Mouse (Mus musculus): ENCODE measurements around the gene C2cd4b. TPM values are rescaled to one million over a fixed set of nuclear protein-coding genes. Genes with fewer than 3 reads are reported as not detected.

Gene C2cd4b
- polyA plus RNA-seq, 1 experiment, result not detected

DNA sequence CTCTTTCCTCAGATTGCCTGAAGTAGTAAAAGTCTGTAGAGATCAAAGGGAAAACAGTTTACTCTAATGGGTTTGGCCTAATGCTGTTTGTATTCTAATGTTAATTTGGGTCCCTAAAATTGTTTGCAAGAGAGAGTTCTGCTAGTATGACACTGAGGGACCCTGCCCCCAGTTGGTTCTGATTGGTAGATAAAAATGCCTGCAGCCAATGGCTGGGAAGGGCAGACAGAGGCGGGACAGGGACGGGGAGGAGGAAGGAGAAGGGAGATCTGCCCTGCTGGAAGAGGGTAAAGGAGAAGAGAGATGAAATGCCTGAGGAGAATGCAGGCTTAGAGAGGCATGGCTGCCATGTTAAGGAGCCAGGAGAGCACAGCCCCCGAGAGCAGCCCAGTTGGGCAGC, 7.7 kb downstream of the C2cd4b start:
- Histone ChIP-seq H3K4me1 (ENCODE audit: control insufficient read depth) (no peaks in the 10 kb centered on the region), H3K27me3 (ENCODE audit: control insufficient read depth) (peaks cover 7% of the 10 kb centered on the region), H3K9me3 (ENCODE audit: control insufficient read depth, low read length) (peaks cover 3% of the 10 kb centered on the region; the same call in 1 of the 2 replicates), H3K4me3 (replicated peaks) (no peak overlapping the region), H3K36me3 (ENCODE audit: control insufficient read depth) (no peaks in the 10 kb centered on the region)
- TF ChIP-seq GATA1 (IDR thresholded peaks at IDR 0.05; ENCODE audit: low read length) (no peak), TAL1 (IDR thresholded peaks at IDR 0.05; ENCODE audit: low read length) (no peak)

DNA sequence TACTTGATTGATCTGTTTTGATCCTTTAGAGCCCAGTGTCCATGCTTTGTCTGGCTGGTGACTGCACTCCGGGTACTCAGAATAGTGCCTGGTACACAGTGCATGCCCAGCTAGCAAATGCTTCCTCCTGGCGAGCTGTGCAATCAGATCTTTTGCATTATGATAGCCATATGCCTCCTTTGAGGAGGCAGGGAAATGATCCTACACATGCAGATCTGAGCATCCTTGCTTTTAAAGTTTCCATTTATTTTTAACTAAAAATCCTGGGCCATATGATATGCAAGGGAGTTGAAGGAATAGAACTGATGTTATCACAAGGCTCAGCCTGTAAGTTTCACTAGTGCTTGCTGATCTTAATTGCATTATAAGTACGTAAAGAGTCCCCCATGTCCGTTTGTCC, 9.6 kb downstream of the C2cd4b start:
- Histone ChIP-seq H3K4me3 (replicated peaks) (no peak overlapping the region), H3K36me3 (ENCODE audit: control insufficient read depth) (no peaks in the 10 kb centered on the region), H3K9me3 (ENCODE audit: control insufficient read depth, low read length) (no peaks in the 10 kb centered on the region), H3K4me1 (ENCODE audit: control insufficient read depth) (no peaks in the 10 kb centered on the region), H3K27me3 (ENCODE audit: control insufficient read depth) (no peaks in the 10 kb centered on the region)
- TF ChIP-seq GATA1 (IDR thresholded peaks at IDR 0.05; ENCODE audit: low read length) (no peak), TAL1 (IDR thresholded peaks at IDR 0.05; ENCODE audit: low read length) (no peak)

DNA sequence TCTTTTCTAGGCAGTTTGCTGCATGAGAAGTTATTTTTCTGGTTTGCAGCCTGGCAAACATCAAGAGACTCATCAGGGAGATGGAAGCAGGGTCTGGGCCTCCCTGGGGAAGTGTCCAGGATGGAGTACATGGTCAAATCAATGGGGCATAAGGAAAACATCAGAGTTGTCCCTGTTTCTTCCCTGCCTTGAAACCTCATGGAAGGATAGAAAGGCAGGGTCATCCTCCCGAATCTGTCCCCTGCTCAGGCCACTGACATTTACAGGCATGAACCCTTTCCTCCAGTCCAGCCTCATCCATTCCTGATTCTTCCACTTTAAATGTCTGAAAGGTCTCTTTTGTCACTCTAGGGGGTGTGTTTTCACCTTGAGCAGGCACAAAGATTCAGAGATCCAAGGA, 10.2 kb downstream of the C2cd4b start:
- TF ChIP-seq TAL1 (IDR thresholded peaks at IDR 0.05; ENCODE audit: low read length) (no peak), GATA1 (IDR thresholded peaks at IDR 0.05; ENCODE audit: low read length) (no peak)
- Histone ChIP-seq H3K4me1 (ENCODE audit: control insufficient read depth) (no peaks in the 10 kb centered on the region), H3K27me3 (ENCODE audit: control insufficient read depth) (no peaks in the 10 kb centered on the region), H3K9me3 (ENCODE audit: control insufficient read depth, low read length) (no peaks in the 10 kb centered on the region), H3K36me3 (ENCODE audit: control insufficient read depth) (no peaks in the 10 kb centered on the region), H3K4me3 (replicated peaks) (no peak overlapping the region)

DNA sequence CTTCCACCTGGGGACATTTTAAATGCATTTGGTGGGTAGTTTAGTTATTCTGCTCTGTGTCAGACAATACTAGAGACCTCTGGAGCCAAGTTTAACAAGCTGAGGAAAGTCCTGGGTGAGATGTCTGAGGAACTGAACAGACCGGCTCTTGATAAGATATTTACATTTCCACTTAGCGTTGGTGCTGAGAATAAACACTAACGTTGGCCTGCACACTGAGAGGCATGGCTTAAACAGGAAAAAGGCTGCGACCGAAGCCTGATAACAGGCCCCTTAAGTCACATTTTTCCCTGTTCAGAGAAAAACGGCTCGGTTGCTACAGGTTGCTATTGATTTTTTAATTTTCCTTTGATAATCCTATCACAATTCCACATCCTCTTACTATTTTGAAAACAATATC, 12.1 kb downstream of the C2cd4b start:
- no peaks in the 10 kb centered on the region for H3K9me3 ChIP-seq (ENCODE audit: control insufficient read depth, low read length)
- no peak overlapping the region for H3K4me3 ChIP-seq (replicated peaks)
- no peaks in the 10 kb centered on the region for H3K36me3 ChIP-seq (ENCODE audit: control insufficient read depth)
- no peaks in the 10 kb centered on the region for H3K27me3 ChIP-seq (ENCODE audit: control insufficient read depth)
- TF ChIP-seq TAL1 (IDR thresholded peaks at IDR 0.05; ENCODE audit: low read length), result no peak
- no peak for TF ChIP-seq GATA1 (IDR thresholded peaks at IDR 0.05; ENCODE audit: low read length)
- H3K4me1 ChIP-seq (ENCODE audit: control insufficient read depth), result no peaks in the 10 kb centered on the region

DNA sequence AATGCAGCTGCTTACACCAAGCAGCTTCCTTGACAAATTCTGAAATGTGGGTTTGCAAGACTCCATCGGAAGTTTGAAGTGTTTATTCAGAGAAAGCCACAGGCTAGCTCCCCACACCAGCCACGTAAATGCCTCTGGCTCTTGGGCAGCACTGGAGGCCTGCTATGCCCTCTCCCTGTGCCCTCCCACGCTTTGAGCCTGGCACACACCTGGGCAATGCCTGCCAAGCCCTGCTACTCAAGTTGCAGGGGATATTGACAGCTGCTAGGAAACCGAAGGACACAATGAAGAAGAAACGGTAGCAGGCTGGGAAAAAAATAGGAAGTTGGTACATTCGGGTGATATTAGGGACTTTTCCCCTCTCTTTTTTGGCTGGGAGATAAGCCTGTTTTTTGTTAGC, 15.0 kb downstream of the C2cd4b start:
- Histone ChIP-seq H3K4me3 (replicated peaks) (no peak overlapping the region), H3K4me1 (ENCODE audit: control insufficient read depth) (no peaks in the 10 kb centered on the region), H3K36me3 (ENCODE audit: control insufficient read depth) (no peaks in the 10 kb centered on the region), H3K9me3 (ENCODE audit: control insufficient read depth, low read length) (no peaks in the 10 kb centered on the region), H3K27me3 (ENCODE audit: control insufficient read depth) (no peaks in the 10 kb centered on the region)
- TF ChIP-seq TAL1 (IDR thresholded peaks at IDR 0.05; ENCODE audit: low read length), result no peak
- no peak for TF ChIP-seq GATA1 (IDR thresholded peaks at IDR 0.05; ENCODE audit: low read length)

DNA sequence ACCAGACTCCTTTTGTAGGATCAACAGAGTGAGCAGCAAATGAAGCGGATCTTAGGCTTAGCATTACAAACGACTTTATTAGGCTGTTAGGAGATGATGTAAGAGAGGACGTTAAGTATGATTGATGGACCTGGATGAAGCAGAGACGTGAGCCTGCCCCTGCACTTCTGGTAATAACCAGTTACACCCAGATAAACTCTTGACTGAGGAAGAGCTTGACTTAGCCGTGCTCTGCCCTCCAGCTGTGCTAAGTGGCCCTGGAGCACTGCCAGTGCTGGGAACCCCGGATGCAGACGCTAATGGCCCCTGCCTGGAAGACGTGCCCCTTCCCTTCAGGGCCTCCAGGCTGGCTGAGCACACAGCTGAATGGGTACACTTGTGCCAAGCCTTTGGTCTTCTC, 19.3 kb downstream of the C2cd4b start:
- no peak for TF ChIP-seq GATA1 (IDR thresholded peaks at IDR 0.05; ENCODE audit: low read length)
- no peak for TF ChIP-seq TAL1 (IDR thresholded peaks at IDR 0.05; ENCODE audit: low read length)
- no peaks in the 10 kb centered on the region for H3K27me3 ChIP-seq (ENCODE audit: control insufficient read depth)
- no peaks in the 10 kb centered on the region for H3K9me3 ChIP-seq (ENCODE audit: control insufficient read depth, low read length)
- H3K36me3 ChIP-seq (ENCODE audit: control insufficient read depth), result no peaks in the 10 kb centered on the region
- no peaks in the 10 kb centered on the region for H3K4me1 ChIP-seq (ENCODE audit: control insufficient read depth)
- H3K4me3 ChIP-seq (replicated peaks), result no peak overlapping the region

DNA sequence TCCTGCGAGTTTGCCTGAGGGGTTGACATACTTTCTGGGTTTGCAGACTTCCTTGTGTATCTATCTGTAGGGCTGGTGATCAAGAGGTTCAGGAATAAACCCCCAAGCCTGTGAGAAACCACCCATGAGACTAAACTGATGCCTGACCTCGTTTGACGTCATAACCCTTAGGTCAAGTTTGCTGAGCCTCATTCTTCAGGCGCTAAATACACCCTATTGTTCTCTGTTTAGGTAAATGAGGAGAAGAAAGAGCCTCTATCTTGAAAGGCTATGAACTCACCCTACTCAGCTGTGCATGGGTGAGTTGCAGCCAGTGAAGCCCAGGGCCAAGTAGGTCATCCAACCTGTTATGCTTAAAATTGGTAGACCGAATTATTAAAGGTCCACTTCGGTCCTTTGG, 23.5 kb downstream of the C2cd4b start:
- TF ChIP-seq GATA1 (IDR thresholded peaks at IDR 0.05; ENCODE audit: low read length) (no peak), TAL1 (IDR thresholded peaks at IDR 0.05; ENCODE audit: low read length) (no peak)
- H3K9me3 ChIP-seq (ENCODE audit: control insufficient read depth, low read length), result peaks cover 4% of the 10 kb centered on the region; the same call in 1 of the 2 replicates
- no peaks in the 10 kb centered on the region for H3K27me3 ChIP-seq (ENCODE audit: control insufficient read depth)
- H3K4me3 ChIP-seq (replicated peaks), result no peak overlapping the region
- no peaks in the 10 kb centered on the region for H3K4me1 ChIP-seq (ENCODE audit: control insufficient read depth)
- no peaks in the 10 kb centered on the region for H3K36me3 ChIP-seq (ENCODE audit: control insufficient read depth)

DNA sequence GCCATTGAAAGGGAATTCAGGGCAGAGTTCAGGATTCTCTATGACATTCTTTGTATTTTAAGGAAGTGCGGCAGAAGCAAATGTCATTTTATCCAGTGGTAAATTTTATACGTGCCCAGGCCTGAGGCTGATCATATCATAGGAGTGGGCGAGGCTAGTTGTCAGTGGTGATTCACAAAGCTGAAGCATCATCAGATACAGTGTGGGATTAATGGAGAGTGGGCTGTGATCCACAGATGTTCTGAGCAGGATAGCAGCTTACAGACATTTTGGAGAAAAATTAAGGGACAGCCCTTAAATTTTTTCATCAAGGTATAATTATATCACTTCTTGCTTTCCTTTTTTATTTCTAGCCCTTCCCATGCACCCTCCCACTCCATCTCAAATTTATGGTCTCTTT, 24.2 kb downstream of the C2cd4b start:
- Histone ChIP-seq H3K4me3 (replicated peaks) (no peak overlapping the region), H3K36me3 (ENCODE audit: control insufficient read depth) (no peaks in the 10 kb centered on the region), H3K4me1 (ENCODE audit: control insufficient read depth) (no peaks in the 10 kb centered on the region), H3K9me3 (ENCODE audit: control insufficient read depth, low read length) (peaks cover 4% of the 10 kb centered on the region; the same call in 1 of the 2 replicates), H3K27me3 (ENCODE audit: control insufficient read depth) (no peaks in the 10 kb centered on the region)
- TF ChIP-seq TAL1 (IDR thresholded peaks at IDR 0.05; ENCODE audit: low read length) (no peak), GATA1 (IDR thresholded peaks at IDR 0.05; ENCODE audit: low read length) (no peak)

DNA sequence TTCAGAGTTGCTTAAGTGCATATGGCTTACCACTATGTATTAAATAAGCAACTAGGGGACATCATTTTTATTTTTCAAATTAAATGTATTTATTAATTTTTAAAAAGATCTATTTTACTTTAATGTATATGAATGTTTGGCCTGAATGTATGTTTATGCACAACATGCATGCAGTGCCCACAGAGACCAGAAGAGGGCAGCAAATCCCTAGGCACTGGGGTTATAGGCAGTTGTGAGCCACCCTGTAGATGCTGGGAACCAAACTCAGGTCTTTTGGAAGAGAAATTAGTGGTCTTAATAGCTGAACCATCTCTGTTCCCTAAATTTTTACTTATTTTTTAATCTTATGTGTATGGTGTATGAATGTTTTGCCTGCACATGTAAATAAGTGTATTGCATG, 24.7 kb downstream of the C2cd4b start:
- H3K4me3 ChIP-seq (replicated peaks), result no peak overlapping the region
- H3K27me3 ChIP-seq (ENCODE audit: control insufficient read depth), result no peaks in the 10 kb centered on the region
- H3K4me1 ChIP-seq (ENCODE audit: control insufficient read depth), result no peaks in the 10 kb centered on the region
- no peaks in the 10 kb centered on the region for H3K36me3 ChIP-seq (ENCODE audit: control insufficient read depth)
- peaks cover 4% of the 10 kb centered on the region; the same call in 1 of the 2 replicates for H3K9me3 ChIP-seq (ENCODE audit: control insufficient read depth, low read length)
- no peak for TF ChIP-seq GATA1 (IDR thresholded peaks at IDR 0.05; ENCODE audit: low read length)
- TF ChIP-seq TAL1 (IDR thresholded peaks at IDR 0.05; ENCODE audit: low read length), result no peak

DNA sequence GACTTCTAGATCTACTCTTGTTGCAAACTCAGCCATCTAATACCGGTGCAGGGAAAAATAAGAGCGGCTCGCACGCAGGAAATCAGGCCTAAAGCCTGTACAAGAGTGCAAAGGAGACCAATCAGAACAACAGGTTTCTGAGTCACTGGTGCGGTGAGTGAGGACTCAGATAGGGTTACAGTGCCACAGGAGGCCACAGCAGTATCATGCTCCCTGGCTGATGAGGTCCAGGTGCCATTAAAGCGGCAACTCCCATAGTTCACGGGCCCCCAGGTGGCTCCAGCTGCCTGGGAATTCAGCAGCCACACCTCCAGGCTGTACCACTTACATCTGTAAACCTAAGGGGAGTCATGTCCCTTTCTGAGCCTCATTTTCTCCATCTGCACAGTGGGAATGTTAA, 27.1 kb downstream of the C2cd4b start:
- Histone ChIP-seq H3K4me3 (replicated peaks) (no peak overlapping the region), H3K27me3 (ENCODE audit: control insufficient read depth) (no peaks in the 10 kb centered on the region), H3K4me1 (ENCODE audit: control insufficient read depth) (no peaks in the 10 kb centered on the region), H3K36me3 (ENCODE audit: control insufficient read depth) (no peaks in the 10 kb centered on the region), H3K9me3 (ENCODE audit: control insufficient read depth, low read length) (peaks cover 4% of the 10 kb centered on the region; the same call in 1 of the 2 replicates)
- TF ChIP-seq TAL1 (IDR thresholded peaks at IDR 0.05; ENCODE audit: low read length) (no peak), GATA1 (IDR thresholded peaks at IDR 0.05; ENCODE audit: low read length) (no peak)

All from erythroblast, embryonic 14.5 days (primary cell).